Mouse (Mus musculus): ENCODE measurements at regions not wholly inside any gene's neighbourhood (a gene's known extent, or its start where the extent isn't known, plus 50 kb on each side); places are given as distances from the start of the nearest gene placed in this dataset.

DNA sequence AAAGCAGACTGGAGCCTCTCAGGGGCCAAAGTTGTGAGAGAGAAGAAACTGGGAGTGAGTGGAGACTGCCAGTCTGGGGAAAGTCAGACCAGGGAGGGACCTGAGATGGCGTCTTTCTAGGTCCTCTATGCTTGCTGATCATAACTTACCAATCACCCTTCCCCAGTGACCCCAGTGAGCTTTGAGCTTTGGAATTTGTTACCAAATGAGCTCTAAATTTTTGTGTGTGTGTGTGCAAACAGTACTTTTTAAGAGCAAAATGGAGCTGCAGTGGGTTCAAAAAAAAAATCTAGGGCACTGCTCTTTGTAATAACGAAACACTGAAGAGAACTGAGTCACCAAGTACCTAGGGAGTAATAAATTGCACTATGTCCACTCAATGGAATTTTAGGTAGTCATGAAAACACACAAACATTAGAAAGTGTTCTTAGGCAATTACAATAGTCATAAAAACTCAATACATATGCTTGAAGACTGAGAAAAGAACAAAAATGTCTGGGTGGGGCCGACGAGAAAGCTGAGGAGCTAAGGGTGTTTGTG is 54.7 kb upstream of the Jak1 start:
- no peak for TF ChIP-seq CTCF (IDR thresholded peaks at IDR 0.05; ENCODE audit: control insufficient read depth, insufficient read depth, insufficient replicate concordance, low read depth, low read length)
- no peak for TF ChIP-seq POLR2A (IDR thresholded peaks at IDR 0.05; ENCODE audit: control insufficient read depth, low read depth, low read length)

All from testis, adult 2 months (tissue).